Mouse (Mus musculus) thymus, adult 2 months (tissue): ENCODE measurements around the gene Ahcyl2.

ENCODE experiments used
- CTCF ChIP-seq: fragments of 200-500 bp; IDR thresholded peaks from 2 replicates; pipeline ENCODE4 v1.5.1; 2012; ENCODE audit warnings: mild to moderate bottlenecking, control low read depth, low read length, moderate library complexity, borderline replicate concordance; ENCODE audit not compliant: control insufficient read depth, poor library complexity, insufficient read depth; ENCODE audit errors: extremely low read depth
- POLR2A ChIP-seq: fragments of 200-500 bp; IDR thresholded peaks from 2 replicates; pipeline ENCODE4 v1.6.1; 2012; ENCODE audit warnings: mild to moderate bottlenecking, low read length, control low read depth, moderate library complexity; ENCODE audit not compliant: control insufficient read depth, poor library complexity, insufficient read depth; ENCODE audit errors: extremely low read depth

DNA sequence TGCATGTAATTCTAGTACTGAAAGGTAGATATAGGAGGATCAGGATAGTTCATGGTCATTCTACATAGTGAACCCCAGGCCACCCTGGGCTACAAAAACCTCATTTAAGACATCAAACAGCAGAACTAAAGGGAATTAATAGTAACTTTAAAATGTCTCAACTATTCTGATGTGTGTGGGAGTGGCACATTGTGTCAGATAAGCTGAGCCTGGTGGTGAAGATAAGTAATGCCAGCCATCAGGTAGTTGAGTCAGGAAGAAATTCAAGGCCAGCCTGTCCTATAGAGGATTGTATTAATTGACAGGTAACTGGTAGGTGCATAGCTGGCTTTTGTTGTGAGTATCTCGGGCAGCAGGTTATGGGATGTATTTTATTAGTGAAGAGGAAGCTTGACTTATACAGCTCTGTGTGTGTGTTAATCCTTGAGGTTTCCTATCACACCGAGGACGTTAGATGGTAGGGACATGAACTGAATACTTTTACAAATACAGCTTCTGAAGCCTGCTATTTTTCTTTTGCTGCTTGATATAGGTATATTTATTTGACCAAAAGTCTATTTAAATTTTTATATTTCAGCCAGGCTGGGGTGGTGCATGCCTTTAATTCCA is 16.7 kb downstream of the Ahcyl2 start:
- no peak for TF ChIP-seq CTCF
- no peak for TF ChIP-seq POLR2A
